Mouse (Mus musculus) bone marrow macrophage, adult 2 months (primary cell): ENCODE data around the gene Bcorl1. TPM values are rescaled to one million over a fixed set of nuclear protein-coding genes. Genes with fewer than 3 reads are reported as not detected.

Source experiments
- H3K27ac ChIP-seq: 2 replicates; pipeline ENCODE4 v1.5.1; 2012; ENCODE audit warnings: low read depth, low read length; ENCODE audit not compliant: insufficient read depth
- H3K4me1 ChIP-seq: 2 replicates; pipeline ENCODE4 v1.6.1; 2012; ENCODE audit warnings: low read length; ENCODE audit not compliant: control insufficient read depth, insufficient read depth
- H3K4me3 ChIP-seq: 2 replicates; pipeline ENCODE4 v1.5.1; 2012; ENCODE audit warnings: mild to moderate bottlenecking, low read length, moderate library complexity; ENCODE audit not compliant: insufficient read depth
- CTCF ChIP-seq: IDR thresholded peaks from 2 replicates; pipeline ENCODE4 v1.5.1; 2012; ENCODE audit warnings: low read depth, mild to moderate bottlenecking, low read length, moderate library complexity
- POLR2A ChIP-seq: IDR thresholded peaks from 2 replicates; pipeline ENCODE4 v1.6.1; 2012; ENCODE audit warnings: mild to moderate bottlenecking, low read depth, low read length, borderline replicate concordance
- polyA plus RNA-seq: library from polyadenylated mRNA; stranded (reverse); fragments of >200 nt; gene quantifications from 2 replicates; pipeline ENCODE4 v1.2.4, GENCODE M21; 2012; ENCODE audit not compliant: missing spikeins, insufficient read depth, insufficient read length

Gene Bcorl1
- polyA plus RNA-seq, 1 experiment = 9.6 TPM

DNA sequence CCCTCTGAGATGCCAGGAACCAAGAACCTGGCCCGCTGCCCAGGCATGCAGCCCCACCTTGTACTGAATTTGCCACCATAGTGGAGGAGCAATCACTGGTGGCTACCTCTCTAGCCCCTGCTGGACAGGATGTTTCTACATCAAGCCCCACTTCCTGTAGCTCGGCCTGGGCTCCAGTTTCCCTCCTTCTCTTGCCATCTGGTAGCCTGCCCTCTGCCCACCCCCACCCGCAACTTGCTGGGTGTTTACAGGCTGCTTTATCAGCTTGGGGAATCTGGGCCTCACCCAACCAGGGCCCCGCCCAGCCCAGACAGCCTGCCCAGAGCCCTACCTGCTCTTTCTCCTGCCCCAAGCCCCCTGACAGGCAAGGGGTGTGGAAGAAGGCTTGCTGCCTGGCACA lies 97.9 kb downstream of the Bcorl1 start:
- TF ChIP-seq POLR2A = no peak
- no peak for TF ChIP-seq CTCF
- Histone ChIP-seq H3K27ac (no peak overlapping the region), H3K4me3 (no peak overlapping the region), H3K4me1 (peaks cover 45% of the 10 kb centered on the region)

DNA sequence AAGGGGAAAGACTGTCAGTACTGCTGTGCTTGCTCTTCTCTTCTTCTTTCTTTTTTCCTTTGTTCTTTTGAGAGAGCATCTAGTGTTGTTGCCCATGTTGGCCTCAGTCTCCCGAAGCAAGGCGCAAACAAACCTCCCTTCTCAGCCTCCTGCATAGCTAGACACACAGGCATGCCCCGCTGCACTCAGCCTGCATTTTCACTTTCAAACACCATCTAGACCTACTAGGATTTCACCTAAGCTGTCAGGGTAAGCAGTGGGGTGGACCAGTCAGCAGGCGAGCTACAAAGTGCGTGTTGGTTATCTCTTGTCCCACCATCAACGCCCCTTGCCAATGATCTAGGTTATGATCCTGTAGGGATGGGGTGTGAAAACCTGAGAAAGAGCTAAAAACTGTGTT lies 100.4 kb downstream of the Bcorl1 start:
- TF ChIP-seq CTCF (no peak), POLR2A (no peak)
- no peak overlapping the region for H3K4me3 ChIP-seq
- peaks cover 35% of the 10 kb centered on the region for H3K4me1 ChIP-seq
- H3K27ac ChIP-seq = no peak overlapping the region

DNA sequence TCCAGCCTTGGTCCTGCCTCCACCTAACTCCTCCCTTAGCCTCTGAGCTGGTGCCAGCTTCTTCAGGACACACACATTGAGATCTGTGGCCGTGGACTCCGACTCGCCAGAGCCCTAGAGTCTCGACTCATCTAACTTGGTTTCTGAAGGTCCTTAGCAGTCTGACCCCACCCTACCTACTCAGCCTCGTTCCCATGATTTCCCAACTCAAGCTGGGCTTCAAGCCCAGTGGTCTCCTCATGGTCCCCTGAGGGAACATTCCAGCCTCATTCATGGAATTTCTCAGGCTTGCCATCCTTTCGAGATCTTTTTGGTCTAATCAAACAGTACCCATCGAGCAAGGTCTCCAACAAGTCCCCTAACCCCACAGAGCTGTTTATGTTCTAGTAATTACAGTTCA lies 100.8 kb downstream of the Bcorl1 start:
- Histone ChIP-seq H3K27ac (no peak overlapping the region), H3K4me3 (no peak overlapping the region)
- TF ChIP-seq POLR2A (no peak), CTCF (no peak)

DNA sequence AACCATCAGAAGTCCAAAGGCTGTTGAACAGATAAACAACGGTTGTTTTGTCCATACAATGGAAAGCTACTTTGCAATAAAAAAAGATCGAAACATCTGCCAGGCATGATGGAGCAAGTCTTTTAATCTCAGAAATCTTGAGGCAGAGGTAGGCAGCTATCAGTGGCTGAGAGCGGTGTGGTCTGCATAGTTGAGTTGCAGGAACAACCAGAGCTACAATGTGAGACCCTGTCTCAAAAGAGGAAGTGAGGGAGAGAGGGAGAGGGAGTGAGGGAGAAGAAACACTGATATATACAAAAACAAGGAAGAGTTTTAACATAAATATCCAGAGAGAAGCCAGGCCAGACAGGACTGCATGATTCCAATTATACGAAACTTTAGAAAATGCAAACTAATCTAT lies 103.5 kb downstream of the Bcorl1 start:
- Histone ChIP-seq H3K27ac (0 out of 2 replicates have a peak overlapping the region, but pooled peaks have one; percentile 16), H3K4me3 (no peak overlapping the region), H3K4me1 (peaks cover 27% of the 10 kb centered on the region)
- no peak for TF ChIP-seq CTCF
- TF ChIP-seq POLR2A = no peak

More for the DNA sequence above, 100.8 kb downstream of the Bcorl1 start:
- H3K4me1 ChIP-seq = peaks cover 36% of the 10 kb centered on the region

DNA sequence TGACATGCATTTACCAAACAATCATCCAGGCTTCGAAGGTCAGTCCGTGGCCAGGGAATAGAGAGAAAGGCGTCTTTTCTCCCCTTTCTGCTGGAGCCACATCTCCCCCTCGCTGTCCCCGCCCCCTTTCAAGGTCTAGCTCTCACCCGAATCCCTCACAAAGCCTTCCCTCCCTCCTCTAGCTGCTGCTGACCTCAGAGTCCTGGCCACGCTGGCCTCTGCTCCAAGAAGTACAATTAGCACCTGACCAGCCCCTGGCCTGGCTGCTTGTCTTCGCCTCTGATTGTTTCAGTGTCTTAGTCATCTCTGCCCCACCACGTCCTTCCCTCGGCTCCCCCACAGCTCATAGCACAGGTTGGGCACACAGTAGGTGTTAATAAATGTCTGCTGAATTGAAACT lies 108.5 kb downstream of the Bcorl1 start:
- Histone ChIP-seq H3K4me3 (no peak overlapping the region), H3K4me1 (peaks cover 26% of the 10 kb centered on the region), H3K27ac (no peak overlapping the region)
- no peak for TF ChIP-seq POLR2A
- no peak for TF ChIP-seq CTCF

DNA sequence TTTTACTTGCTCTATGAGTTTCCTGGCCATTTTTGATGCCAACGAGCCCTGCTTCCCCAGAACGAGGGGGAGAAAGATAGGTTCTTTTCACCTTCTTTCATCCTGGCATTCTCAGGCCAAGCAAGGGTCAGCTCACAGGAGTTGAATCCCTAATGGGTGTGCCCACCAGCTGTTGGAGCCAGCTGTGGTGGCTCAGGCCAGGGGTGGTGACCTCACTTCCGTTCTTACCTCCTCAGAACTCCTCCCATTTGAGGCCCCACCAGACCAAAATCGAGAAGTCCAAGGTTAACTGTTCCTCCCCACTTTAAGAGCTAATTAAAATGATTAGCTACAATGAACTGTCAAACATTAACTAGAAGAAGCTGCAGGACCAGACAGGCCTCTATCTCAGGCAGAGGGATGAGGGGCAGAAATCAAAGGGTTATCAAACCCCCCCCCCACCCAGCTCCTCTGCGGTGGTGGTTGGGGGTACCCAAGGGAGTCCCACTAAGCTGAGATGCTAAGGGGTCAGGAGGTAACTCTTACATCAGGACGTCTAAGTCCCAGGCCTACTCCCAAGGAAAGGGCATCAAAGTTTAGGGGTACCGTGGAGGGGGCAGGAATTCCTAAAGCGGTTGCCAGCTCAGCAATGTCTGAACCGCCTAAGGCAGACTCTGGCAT lies 111.2 kb downstream of the Bcorl1 start:
- peak overlapping the region; percentile 83 for H3K27ac ChIP-seq
- no peak for TF ChIP-seq CTCF
- no peak for TF ChIP-seq POLR2A

DNA sequence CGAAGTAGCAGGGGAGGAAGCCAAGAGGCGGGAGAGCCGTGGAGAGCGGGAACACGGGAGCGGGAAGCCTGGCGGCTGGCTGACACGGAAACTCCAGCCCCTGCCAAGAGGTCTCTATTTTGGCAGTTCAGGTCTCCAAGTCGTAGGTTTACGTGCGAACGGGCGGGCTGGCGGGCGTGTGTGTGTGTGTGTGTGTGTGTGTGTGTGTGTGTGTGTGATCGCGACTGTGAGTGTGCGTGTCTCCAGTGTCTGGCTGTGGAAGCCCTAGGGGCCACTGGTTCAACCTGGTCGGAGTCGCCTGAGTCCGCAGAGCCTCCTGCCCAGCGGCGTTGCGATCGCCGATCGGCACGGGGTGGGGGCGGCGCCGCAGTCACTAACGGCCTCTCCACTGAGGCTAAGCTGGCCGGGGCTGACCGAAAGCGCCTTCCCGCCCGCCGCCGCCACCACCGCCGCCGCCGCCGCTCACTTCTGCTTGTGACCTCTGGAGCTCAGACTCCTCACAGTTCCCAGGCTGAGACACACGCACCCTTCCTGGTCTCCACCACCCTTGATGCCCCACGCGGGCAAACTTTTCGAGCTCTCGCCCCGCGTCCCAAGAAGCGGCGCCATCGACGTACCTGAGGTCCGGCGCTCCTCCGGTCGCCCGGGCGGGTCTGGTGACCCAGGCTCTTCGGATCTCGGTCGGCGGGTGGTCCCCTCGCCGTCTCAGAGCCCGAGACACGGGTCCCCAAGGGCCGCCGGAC lies 111.9 kb downstream of the Bcorl1 start:
- Histone ChIP-seq H3K4me3 (peak overlapping the region; percentile 90), H3K4me1 (peaks cover 14% of the 10 kb centered on the region), H3K27ac (peak overlapping the region; percentile 83)
- TF ChIP-seq CTCF (no peak), POLR2A (no peak)

More for the DNA sequence above, 111.2 kb downstream of the Bcorl1 start:
- Histone ChIP-seq H3K4me3 (peak overlapping the region; percentile 90), H3K4me1 (peaks cover 16% of the 10 kb centered on the region)

DNA sequence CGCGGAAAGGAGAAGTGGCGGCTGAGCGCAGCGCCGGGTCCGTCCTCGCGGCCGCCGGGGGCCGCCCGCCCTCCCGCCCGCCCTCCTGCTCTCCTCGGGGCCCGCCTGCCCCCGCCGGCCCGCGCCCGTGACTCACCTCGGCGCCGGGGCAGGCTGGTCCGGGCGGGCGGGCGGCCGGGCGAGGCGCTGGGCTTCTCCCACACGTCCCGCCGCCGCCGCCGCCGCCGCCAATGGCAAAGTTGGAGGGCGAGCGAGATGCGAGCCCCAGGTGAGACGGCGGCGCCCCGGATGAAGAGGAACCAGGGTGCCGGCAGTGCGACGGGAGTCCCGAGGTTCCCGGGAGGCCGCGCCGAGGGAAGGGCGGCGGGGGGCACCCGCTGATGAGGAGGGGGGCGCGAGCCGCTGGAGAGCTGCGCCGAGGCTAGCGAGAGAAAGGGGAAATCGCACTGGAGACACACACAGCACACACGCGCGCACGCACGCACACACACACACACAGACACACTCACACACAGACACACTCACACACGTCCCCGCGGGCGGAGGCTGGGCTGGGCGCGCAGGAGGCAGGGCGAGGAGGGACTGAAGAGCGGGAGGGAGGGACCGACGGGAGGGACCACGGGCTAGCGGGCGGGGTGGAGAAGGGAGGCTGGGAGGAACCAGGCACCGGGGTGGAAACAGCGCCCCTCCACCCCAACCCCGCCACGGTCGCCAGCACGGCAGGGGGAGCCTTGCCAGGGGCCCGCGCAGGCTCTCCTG lies 112.8 kb downstream of the Bcorl1 start:
- Histone ChIP-seq H3K27ac (peak overlapping the region; percentile 83), H3K4me3 (peak overlapping the region; percentile 90), H3K4me1 (peaks cover 14% of the 10 kb centered on the region)
- TF ChIP-seq CTCF = no peak
- no peak for TF ChIP-seq POLR2A

DNA sequence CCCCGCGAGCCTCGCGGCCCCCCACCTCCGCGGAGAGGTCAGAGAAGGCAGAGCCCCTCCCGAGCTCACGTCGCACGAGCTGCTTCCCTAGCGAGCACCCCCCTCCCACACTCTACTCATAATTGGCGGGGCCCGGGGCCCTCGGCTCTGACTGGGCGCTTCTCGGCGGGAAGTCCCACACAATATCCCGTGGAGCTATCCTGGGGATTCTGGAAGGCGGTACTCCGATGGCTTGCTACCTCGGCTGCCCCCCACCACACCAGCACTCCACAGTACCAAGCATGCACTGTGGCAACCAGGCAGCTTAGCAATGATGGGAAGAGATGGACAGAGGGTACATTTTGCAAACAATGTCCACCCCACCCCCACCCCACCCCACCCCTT lies 113.3 kb downstream of the Bcorl1 start:
- 0 out of 2 replicates have a peak overlapping the region, but pooled peaks have one; percentile 14 for H3K27ac ChIP-seq
- TF ChIP-seq CTCF (no peak), POLR2A (no peak)
- peaks cover 14% of the 10 kb centered on the region for H3K4me1 ChIP-seq
- peak overlapping the region; percentile 78 for H3K4me3 ChIP-seq

DNA sequence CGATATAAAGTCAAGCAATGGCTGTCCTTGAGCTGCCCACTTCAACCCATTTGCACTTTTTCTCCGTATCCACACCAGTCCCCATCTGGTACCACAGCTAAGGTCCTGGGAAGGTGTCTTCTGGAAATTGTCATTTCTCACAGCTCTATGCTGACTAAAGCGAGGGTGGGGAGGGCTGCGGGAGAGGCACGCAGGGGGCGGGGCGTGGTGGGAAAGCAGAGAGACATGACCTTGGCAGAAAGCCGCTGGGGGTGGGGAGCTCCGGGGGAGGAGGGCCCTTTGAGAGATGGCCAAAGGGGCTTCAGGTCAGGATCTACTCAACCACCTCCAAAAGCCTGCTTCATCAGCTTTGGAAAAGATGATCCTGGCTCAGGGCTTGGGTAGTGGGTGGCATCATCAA lies 113.9 kb downstream of the Bcorl1 start:
- H3K4me3 ChIP-seq = no peak overlapping the region
- H3K27ac ChIP-seq = no peak overlapping the region
- peaks cover 16% of the 10 kb centered on the region for H3K4me1 ChIP-seq
- TF ChIP-seq CTCF (no peak), POLR2A (no peak)

DNA sequence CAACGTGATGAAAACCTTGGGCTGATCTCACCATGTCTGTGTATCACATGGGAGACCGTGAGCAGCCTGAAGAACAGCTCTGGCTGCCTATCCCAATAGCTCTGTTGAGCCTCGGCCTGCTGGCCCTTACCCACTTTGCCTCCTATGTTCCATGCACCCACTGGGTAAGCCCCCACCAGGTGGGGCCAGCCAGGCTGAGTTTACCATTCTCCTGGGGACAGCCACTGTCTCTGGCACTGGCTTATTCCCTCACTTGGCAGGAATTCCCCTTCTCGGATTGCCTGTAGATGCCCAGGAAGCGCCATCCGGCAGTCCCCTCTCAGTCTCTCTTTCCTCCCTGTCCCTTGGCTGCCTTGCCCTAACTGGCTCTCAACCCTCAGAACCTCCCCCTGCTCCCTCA lies 115.8 kb downstream of the Bcorl1 start:
- no peak overlapping the region for H3K27ac ChIP-seq
- H3K4me3 ChIP-seq = no peak overlapping the region
- peaks cover 10% of the 10 kb centered on the region for H3K4me1 ChIP-seq
- TF ChIP-seq CTCF (no peak), POLR2A (no peak)

Other genes with a start within 250 kb of the Bcorl1 start
- not detected in 2 replicates for gene Xpnpep2, start 232.6 kb upstream of the Bcorl1 start, polyA plus RNA-seq
- gene Sash3, start 194.9 kb upstream of the Bcorl1 start, polyA plus RNA-seq = 66.3 and 69.9 TPM in 2 replicates
- gene Zdhhc9, start 132.5 kb upstream of the Bcorl1 start, polyA plus RNA-seq = 64.6 and 77.1 TPM in 2 replicates
- 31.1 and 35.9 TPM in 2 replicates for gene Utp14a, start 84.5 kb upstream of the Bcorl1 start, polyA plus RNA-seq
- 46.8 and 49.2 TPM in 2 replicates for gene Elf4, start 121.8 kb downstream of the Bcorl1 start, polyA plus RNA-seq
- 18.5 and 23.3 TPM in 2 replicates for gene Aifm1, start 172.2 kb downstream of the Bcorl1 start, polyA plus RNA-seq
- gene Rab33a, start 177.9 kb downstream of the Bcorl1 start, polyA plus RNA-seq = not detected in 2 replicates